Mouse (Mus musculus) ES-Bruce4 (cell line): Measurements from ENCODE around the gene Tspan3.

Source experiments
- CTCF ChIP-seq: IDR thresholded peaks from one replicate; pipeline ENCODE4 v1.8.1; 2011; ENCODE audit warnings: low read depth, low read length
- POLR2A ChIP-seq: IDR thresholded peaks from one replicate; pipeline ENCODE4 v1.8.1; 2011; ENCODE audit warnings: low read length; ENCODE audit not compliant: insufficient read depth

DNA sequence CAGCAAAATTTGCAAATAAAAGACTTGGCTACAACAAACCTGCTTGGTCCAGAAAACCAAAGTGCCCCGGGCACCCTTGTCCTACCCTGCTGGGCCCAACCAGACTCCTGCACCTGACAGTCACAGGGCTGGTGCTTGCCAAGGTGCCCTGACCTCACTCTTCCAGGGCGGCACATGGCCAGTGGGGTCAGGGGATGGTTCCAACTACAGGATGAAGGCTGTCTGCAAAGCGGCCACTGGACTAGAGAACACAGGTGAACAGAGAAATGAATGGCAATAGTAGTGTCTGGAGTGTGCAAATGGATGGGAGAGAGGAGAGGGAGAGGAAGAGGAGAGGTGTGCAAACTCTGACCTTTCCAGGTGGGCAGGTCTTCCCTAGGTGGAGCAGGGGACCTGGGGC, 35.3 kb downstream of the Tspan3 start:
- TF ChIP-seq CTCF: no peak
- no peak for TF ChIP-seq POLR2A
